Mouse (Mus musculus) mouse embryonic stem cell (cell line): ENCODE results near the gene Adgre4.

Experiments
- in situ Hi-C, 2 experiments: fragments of 300-500 bp; cut with MboI; formaldehyde crosslinking; loops; 1 replicate in 1 of 2; 3 replicates in 1 of 2; pipeline ENCODE4 v1.14.3; 2019 to 2020; ENCODE audit warnings: low sequenced_read_pairs in 2 of 2, low pct_unique_long_range_greater_than_20kb in 1 of 2, mixed read lengths in 1 of 2; ENCODE audit not compliant: unreplicated experiment in 1 of 2

Gene Adgre4

DNA sequence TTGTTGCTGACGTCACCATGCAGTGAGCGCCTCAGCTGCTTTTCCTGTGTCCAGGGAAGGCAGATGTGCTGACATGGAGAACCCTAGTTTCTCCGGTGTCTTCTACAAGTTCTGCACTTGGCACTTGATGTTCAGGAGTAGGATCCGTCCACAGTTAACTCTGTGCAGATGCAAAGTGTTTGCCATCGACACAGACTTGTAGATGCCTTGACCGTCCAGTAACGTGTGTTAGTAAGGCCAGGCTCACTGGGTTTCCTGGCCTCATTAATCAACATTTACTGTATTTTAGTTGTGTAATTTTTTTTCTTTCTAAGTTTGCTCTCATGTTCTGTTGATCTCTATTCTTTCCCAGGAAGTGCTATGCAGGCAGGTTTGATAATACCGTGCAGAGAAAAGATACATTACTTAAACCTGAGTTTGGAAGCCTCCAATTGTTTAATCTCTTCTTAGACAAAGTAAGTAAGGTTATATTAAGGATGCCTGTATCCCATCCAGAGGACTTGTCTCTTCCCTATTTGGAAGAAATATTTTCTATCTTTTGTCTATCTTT is 142.7 kb downstream of the Adgre4 start:
- in situ Hi-C loops = loop anchor here in 1 of 2 experiments (25.0 kb wide), 1 partner anchor 180 kb away; the partner anchor contains the start of gene Pot1b

DNA sequence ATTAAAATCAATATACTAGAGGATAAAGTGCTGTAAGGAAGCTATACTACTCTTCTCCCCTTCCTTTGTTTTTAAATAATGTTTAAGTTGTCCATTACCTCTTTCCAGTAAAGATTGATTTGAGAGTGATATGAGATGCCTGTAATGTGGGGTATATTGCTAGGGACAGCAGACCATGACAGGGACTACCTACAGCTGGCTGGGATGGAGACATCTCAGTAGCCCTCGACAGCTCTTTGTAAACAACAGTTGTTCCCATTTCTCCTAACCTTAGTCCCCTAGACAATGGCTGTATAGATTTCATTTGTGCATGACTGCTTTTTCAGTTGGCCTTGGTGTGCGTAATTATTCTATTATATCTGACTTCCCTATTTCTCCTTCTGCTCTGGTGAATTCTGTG is 153.3 kb downstream of the Adgre4 start:
- in situ Hi-C loops = no loop called here
